Mouse (Mus musculus) cortical plate, adult 2 months (tissue): ENCODE results near the gene Sptbn4.

ENCODE experiments used
- CTCF ChIP-seq: fragments of 200-500 bp; IDR thresholded peaks from 2 replicates; pipeline ENCODE4 v1.5.1; 2011; ENCODE audit warnings: mild to moderate bottlenecking, control low read depth, low read length; ENCODE audit not compliant: insufficient read depth; ENCODE audit errors: extremely low read depth
- POLR2A ChIP-seq: fragments of 200-500 bp; IDR thresholded peaks from 2 replicates; pipeline ENCODE4 v1.6.1; 2011; ENCODE audit warnings: mild to moderate bottlenecking, low read length, control low read depth; ENCODE audit not compliant: insufficient read depth; ENCODE audit errors: extremely low read depth

DNA sequence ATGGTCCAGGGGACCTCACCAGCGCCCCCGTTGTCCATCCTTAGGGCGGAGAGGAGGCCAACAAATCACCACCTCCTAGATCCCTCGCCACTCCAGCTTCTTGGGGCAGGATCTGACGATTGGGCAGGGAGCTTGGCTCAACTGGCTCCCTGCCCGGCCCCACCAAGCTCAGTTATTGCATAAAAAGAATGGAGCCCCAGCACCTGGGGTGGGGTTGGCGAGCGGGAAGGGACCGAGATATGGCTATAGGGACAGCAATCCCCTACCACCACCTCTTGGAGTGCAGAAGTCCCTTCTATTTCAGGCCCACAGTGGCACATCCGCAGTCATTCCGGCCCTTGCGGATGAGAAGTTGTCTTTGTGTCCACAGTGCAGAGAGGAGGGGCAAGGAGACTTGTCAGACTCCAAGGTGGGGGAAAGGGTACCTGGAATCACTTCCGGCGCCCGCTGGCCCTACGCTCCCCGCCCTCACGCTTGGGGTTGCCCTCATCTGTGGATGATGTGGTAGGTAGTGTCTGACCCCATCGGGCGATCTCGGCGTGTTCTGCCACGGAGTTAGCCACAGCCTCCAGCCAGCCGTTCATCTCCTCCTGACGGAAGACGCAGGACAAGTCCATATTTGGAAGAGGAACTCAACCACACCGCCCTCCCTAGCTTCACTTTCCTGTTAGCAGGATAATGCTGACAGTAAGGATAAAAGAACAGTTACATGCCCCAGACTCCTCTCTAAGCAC, 90.5 kb downstream of the Sptbn4 start, which contains the start of gene Gm20479:
- TF ChIP-seq CTCF (no peak), POLR2A (no peak)
